Mouse (Mus musculus): ENCODE results near the gene Chd1. TPM values are rescaled to one million over a fixed set of nuclear protein-coding genes. Genes with fewer than 3 reads are reported as not detected.
"Not testable (repeated sequence)": the region's sequence is repeated elsewhere in the genome, so short reads cannot be mapped to it uniquely, and the experiment has no call there.

Chd1 gene
- polyA plus RNA-seq, 1 experiment from 2014 or later = 54.7 TPM

DNA sequence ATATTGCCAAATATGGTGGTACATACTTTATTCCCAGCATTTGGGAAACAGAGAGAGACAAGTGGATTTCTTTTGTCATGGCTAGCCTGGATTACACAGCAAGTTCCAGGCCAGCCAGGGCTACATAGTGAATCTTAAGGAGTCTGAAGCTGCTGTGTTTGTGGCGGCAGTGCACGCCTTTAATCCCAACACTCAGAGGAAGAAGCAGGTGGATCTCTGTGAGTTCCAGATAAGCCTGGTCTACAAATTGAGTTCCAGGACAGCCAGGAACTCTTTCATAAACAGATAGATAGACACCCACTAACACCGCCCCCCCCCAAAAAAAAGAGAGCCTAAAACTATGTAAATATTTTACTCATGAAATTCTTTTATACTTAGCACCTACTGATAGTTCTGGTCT is 16.1 kb downstream of the Chd1 start:
- peaks cover 5% of the 10 kb centered on the region; the same call in 1 of the 2 replicates for H3K36me3 ChIP-seq (ENCODE audit: control insufficient read depth, insufficient read depth, low read length)
- H3K27me3 ChIP-seq (ENCODE audit: control insufficient read depth, insufficient read depth, low read length) = no peaks in the 10 kb centered on the region
- ATAC-seq (ENCODE audit: low FRiP score) = no peak
- H3K9me3 ChIP-seq (ENCODE audit: control insufficient read depth, low read length) = no peaks in the 10 kb centered on the region
- H3K4me1 ChIP-seq (replicated peaks; ENCODE audit: control insufficient read depth, insufficient read depth, low read length) = no peaks in the 10 kb centered on the region
- H3K27ac ChIP-seq (ENCODE audit: low read depth, low read length) = no peak overlapping the region
- H3K4me3 ChIP-seq (ENCODE audit: low read depth, low read length) = no peak overlapping the region
- H3K4me2 ChIP-seq (replicated peaks; ENCODE audit: low read depth, low read length) = no peak overlapping the region
- 94% methylated on average over 3 of the region's 3 CpGs for WGBS
- no peak for DNase-seq (ENCODE audit: low spot score)
- no peak overlapping the region for H3K9ac ChIP-seq (ENCODE audit: low read depth, low read length)

DNA sequence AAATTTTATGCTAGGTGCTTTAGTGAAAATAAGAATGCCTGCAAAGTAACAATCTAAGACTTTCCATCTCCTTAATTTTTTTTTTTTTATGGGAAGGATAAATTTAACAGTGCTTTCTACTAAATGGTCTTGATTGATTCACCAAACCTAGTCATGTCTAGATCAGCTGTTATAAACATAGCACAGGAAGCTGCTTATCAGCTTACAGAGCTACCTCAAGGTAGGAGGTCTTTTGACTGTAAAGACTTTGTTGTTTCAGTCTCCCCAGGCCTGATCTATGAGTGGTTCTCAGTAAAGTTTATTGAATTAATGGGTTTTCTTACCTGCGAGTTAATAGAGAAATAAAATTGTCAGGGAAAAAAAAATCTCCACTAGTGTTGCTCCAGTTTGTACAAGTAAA is 18.5 kb downstream of the Chd1 start:
- Histone ChIP-seq H3K36me3 (ENCODE audit: control insufficient read depth, insufficient read depth, low read length) (peaks cover 7% of the 10 kb centered on the region; the same call in 1 of the 2 replicates), H3K9me3 (ENCODE audit: control insufficient read depth, low read length) (no peaks in the 10 kb centered on the region), H3K4me2 (replicated peaks; ENCODE audit: low read depth, low read length) (no peak overlapping the region), H3K9ac (ENCODE audit: low read depth, low read length) (no peak overlapping the region), H3K4me3 (ENCODE audit: low read depth, low read length) (no peak overlapping the region), H3K4me1 (replicated peaks; ENCODE audit: control insufficient read depth, insufficient read depth, low read length) (no peaks in the 10 kb centered on the region), H3K27me3 (ENCODE audit: control insufficient read depth, insufficient read depth, low read length) (no peaks in the 10 kb centered on the region), H3K27ac (ENCODE audit: low read depth, low read length) (no peak overlapping the region)
- no peak for DNase-seq (ENCODE audit: low spot score)
- ATAC-seq (ENCODE audit: low FRiP score) = no peak
- 97% methylated on average over 1 of the region's 1 CpGs for WGBS

GRCm38 (mm10) chr17:15723866-15724475 is 19.2 kb downstream of the Chd1 start:
- DNase-seq (ENCODE audit: low spot score) = peak; percentile 56

DNA sequence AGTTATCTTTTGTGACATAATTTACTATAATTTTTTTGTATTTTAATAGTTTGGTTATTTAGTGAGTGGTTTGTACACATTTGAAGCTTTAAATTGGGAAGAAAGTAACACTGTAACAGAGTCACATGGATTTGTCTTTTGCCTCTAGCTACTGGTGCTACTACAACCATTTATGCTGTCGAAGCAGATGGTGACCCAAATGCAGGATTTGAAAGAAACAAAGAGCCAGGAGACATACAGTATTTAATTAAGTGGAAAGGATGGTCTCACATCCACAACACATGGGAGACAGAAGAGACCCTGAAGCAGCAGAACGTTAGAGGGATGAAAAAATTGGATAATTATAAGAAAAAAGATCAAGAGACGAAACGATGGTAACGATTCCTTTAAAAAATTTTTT is 26.9 kb downstream of the Chd1 start:
- no peak overlapping the region for H3K4me3 ChIP-seq (ENCODE audit: low read depth, low read length)
- H3K4me2 ChIP-seq (replicated peaks; ENCODE audit: low read depth, low read length) = no peak overlapping the region
- no peak overlapping the region for H3K9ac ChIP-seq (ENCODE audit: low read depth, low read length)
- no peaks in the 10 kb centered on the region for H3K4me1 ChIP-seq (replicated peaks; ENCODE audit: control insufficient read depth, insufficient read depth, low read length)
- peaks cover 4% of the 10 kb centered on the region for H3K36me3 ChIP-seq (ENCODE audit: control insufficient read depth, insufficient read depth, low read length)
- ATAC-seq (ENCODE audit: low FRiP score) = no peak
- H3K9me3 ChIP-seq (ENCODE audit: control insufficient read depth, low read length) = no peaks in the 10 kb centered on the region
- no peaks in the 10 kb centered on the region for H3K27me3 ChIP-seq (ENCODE audit: control insufficient read depth, insufficient read depth, low read length)
- WGBS = 93% methylated on average over 5 of the region's 5 CpGs
- DNase-seq (ENCODE audit: low spot score) = no peak
- H3K27ac ChIP-seq (ENCODE audit: low read depth, low read length) = no peak overlapping the region

More at GRCm38 (mm10) chr17:15723866-15724475, 19.2 kb downstream of the Chd1 start:
- not testable (repeated sequence) for H3K27me3 ChIP-seq (ENCODE audit: control insufficient read depth, insufficient read depth, low read length); H3K4me2 ChIP-seq (replicated peaks; ENCODE audit: low read depth, low read length); H3K27ac ChIP-seq (ENCODE audit: low read depth, low read length); H3K4me3 ChIP-seq (ENCODE audit: low read depth, low read length); H3K36me3 ChIP-seq (ENCODE audit: control insufficient read depth, insufficient read depth, low read length); ATAC-seq (ENCODE audit: low FRiP score); H3K9me3 ChIP-seq (ENCODE audit: control insufficient read depth, low read length); H3K9ac ChIP-seq (ENCODE audit: low read depth, low read length); H3K4me1 ChIP-seq (replicated peaks; ENCODE audit: control insufficient read depth, insufficient read depth, low read length)
- 100% methylated on average over 2 of the region's 5 CpGs for WGBS

- Histone ChIP-seq H3K4me1 (replicated peaks; ENCODE audit: control insufficient read depth, insufficient read depth, low read length) (no peaks in the 10 kb centered on the region), H3K36me3 (ENCODE audit: control insufficient read depth, insufficient read depth, low read length) (peaks cover 3% of the 10 kb centered on the region; the same call in 1 of the 2 replicates), H3K27me3 (ENCODE audit: control insufficient read depth, insufficient read depth, low read length) (no peaks in the 10 kb centered on the region), H3K27ac (ENCODE audit: low read depth, low read length) (no peak overlapping the region), H3K9ac (ENCODE audit: low read depth, low read length) (no peak overlapping the region), H3K9me3 (ENCODE audit: control insufficient read depth, low read length) (no peaks in the 10 kb centered on the region), H3K4me2 (replicated peaks; ENCODE audit: low read depth, low read length) (no peak overlapping the region), H3K4me3 (ENCODE audit: low read depth, low read length) (no peak overlapping the region)
- 95% methylated on average over 10 of the region's 10 CpGs for WGBS
- DNase-seq (ENCODE audit: low spot score) (no peak), ATAC-seq (ENCODE audit: low FRiP score) (no peak)
Measured at GRCm38 (mm10) chr17:15737346-15737917, 32.7 kb downstream of the Chd1 start.

DNA sequence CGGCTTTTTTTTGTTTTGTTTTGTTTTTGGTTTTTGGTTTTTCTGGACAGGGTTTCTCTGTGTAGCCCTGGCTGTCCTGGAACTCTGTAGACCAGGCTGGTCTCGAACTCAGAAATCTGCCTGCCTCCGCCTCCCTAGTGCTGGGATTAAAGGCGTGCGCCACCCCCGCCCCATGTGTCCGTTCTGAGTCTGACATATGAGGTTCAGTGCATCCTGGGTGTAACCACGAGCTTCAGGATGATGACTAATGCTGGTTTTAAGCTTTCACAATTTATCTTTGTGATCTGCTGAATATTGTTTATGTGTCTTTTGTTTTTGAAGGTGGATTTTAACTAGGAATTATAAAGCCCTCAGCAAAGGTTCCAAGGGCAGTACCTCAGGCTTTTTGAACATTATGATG is 37.1 kb downstream of the Chd1 start:
- Histone ChIP-seq H3K4me3 (ENCODE audit: low read depth, low read length) (no peak overlapping the region), H3K4me2 (replicated peaks; ENCODE audit: low read depth, low read length) (no peak overlapping the region), H3K27ac (ENCODE audit: low read depth, low read length) (no peak overlapping the region), H3K9ac (ENCODE audit: low read depth, low read length) (no peak overlapping the region), H3K4me1 (replicated peaks; ENCODE audit: control insufficient read depth, insufficient read depth, low read length) (no peaks in the 10 kb centered on the region), H3K27me3 (ENCODE audit: control insufficient read depth, insufficient read depth, low read length) (no peaks in the 10 kb centered on the region), H3K9me3 (ENCODE audit: control insufficient read depth, low read length) (no peaks in the 10 kb centered on the region), H3K36me3 (ENCODE audit: control insufficient read depth, insufficient read depth, low read length) (peaks cover 3% of the 10 kb centered on the region; the same call in 1 of the 2 replicates)
- DNase-seq (ENCODE audit: low spot score) (no peak), ATAC-seq (ENCODE audit: low FRiP score) (no peak)
- 94% methylated on average over 8 of the region's 8 CpGs for WGBS

- peaks cover 3% of the 10 kb centered on the region; the same call in 1 of the 2 replicates for H3K36me3 ChIP-seq (ENCODE audit: control insufficient read depth, insufficient read depth, low read length)
- WGBS = 95% methylated on average over 10 of the region's 10 CpGs
- ATAC-seq (ENCODE audit: low FRiP score) = no peak
- no peaks in the 10 kb centered on the region for H3K9me3 ChIP-seq (ENCODE audit: control insufficient read depth, low read length)
- H3K9ac ChIP-seq (ENCODE audit: low read depth, low read length) = no peak overlapping the region
- no peak overlapping the region for H3K27ac ChIP-seq (ENCODE audit: low read depth, low read length)
- no peak for DNase-seq (ENCODE audit: low spot score)
- H3K4me1 ChIP-seq (replicated peaks; ENCODE audit: control insufficient read depth, insufficient read depth, low read length) = no peaks in the 10 kb centered on the region
- H3K27me3 ChIP-seq (ENCODE audit: control insufficient read depth, insufficient read depth, low read length) = no peaks in the 10 kb centered on the region
- H3K4me3 ChIP-seq (ENCODE audit: low read depth, low read length) = no peak overlapping the region
- H3K4me2 ChIP-seq (replicated peaks; ENCODE audit: low read depth, low read length) = no peak overlapping the region
Measured at GRCm38 (mm10) chr17:15742953-15743352, 38.2 kb downstream of the Chd1 start.

- Histone ChIP-seq H3K36me3 (ENCODE audit: control insufficient read depth, insufficient read depth, low read length) (peaks cover 5% of the 10 kb centered on the region; the same call in 1 of the 2 replicates), H3K4me1 (replicated peaks; ENCODE audit: control insufficient read depth, insufficient read depth, low read length) (no peaks in the 10 kb centered on the region), H3K4me3 (ENCODE audit: low read depth, low read length) (no peak overlapping the region), H3K9me3 (ENCODE audit: control insufficient read depth, low read length) (no peaks in the 10 kb centered on the region), H3K9ac (ENCODE audit: low read depth, low read length) (no peak overlapping the region), H3K27ac (ENCODE audit: low read depth, low read length) (no peak overlapping the region), H3K27me3 (ENCODE audit: control insufficient read depth, insufficient read depth, low read length) (no peaks in the 10 kb centered on the region), H3K4me2 (replicated peaks; ENCODE audit: low read depth, low read length) (no peak overlapping the region)
- no peak for ATAC-seq (ENCODE audit: low FRiP score)
- no peak for DNase-seq (ENCODE audit: low spot score)
- 90% methylated on average over 5 of the region's 5 CpGs for WGBS
Measured at GRCm38 (mm10) chr17:15743379-15743778, 38.6 kb downstream of the Chd1 start.

- Histone ChIP-seq H3K27ac (ENCODE audit: low read depth, low read length) (no peak overlapping the region), H3K9me3 (ENCODE audit: control insufficient read depth, low read length) (no peaks in the 10 kb centered on the region), H3K4me3 (ENCODE audit: low read depth, low read length) (no peak overlapping the region), H3K27me3 (ENCODE audit: control insufficient read depth, insufficient read depth, low read length) (no peaks in the 10 kb centered on the region), H3K4me2 (replicated peaks; ENCODE audit: low read depth, low read length) (no peak overlapping the region), H3K36me3 (ENCODE audit: control insufficient read depth, insufficient read depth, low read length) (peaks cover 11% of the 10 kb centered on the region), H3K4me1 (replicated peaks; ENCODE audit: control insufficient read depth, insufficient read depth, low read length) (no peaks in the 10 kb centered on the region), H3K9ac (ENCODE audit: low read depth, low read length) (no peak overlapping the region)
- 91% methylated on average over 11 of the region's 11 CpGs for WGBS
- no peak for DNase-seq (ENCODE audit: low spot score)
- ATAC-seq (ENCODE audit: low FRiP score) = no peak
Measured at GRCm38 (mm10) chr17:15746696-15747095, 41.9 kb downstream of the Chd1 start.
